Mouse (Mus musculus) testis, adult 2 months (tissue): ENCODE results near the gene Car6.

ENCODE experiments used
- CTCF ChIP-seq: fragments of 200-500 bp; IDR thresholded peaks from 2 replicates; pipeline ENCODE4 v1.5.1; 2012; ENCODE audit warnings: low read depth, mild to moderate bottlenecking, inconsistent platforms, low read length, moderate library complexity; ENCODE audit not compliant: control insufficient read depth, insufficient read depth, insufficient replicate concordance
- POLR2A ChIP-seq: fragments of 200-500 bp; IDR thresholded peaks from 2 replicates; pipeline ENCODE4 v1.6.1; 2012; ENCODE audit warnings: low read depth, mild to moderate bottlenecking, inconsistent platforms, low read length, moderate library complexity; ENCODE audit not compliant: control insufficient read depth

- TF ChIP-seq POLR2A (no peak), CTCF (peak; percentile 63; the same call in 1 of the 2 replicates)
Measured at GRCm38 (mm10) chr4:150174027-150174426, 27.1 kb downstream of the Car6 start.
